Mouse (Mus musculus): ENCODE data around the gene Tm4sf19. TPM values are rescaled to one million over a fixed set of nuclear protein-coding genes. Genes with fewer than 3 reads are reported as not detected.

The Tm4sf19 gene
- under 1 TPM in 1 of 2 experiments, not detected in 1; 0.06 TPM for polyA plus RNA-seq (2012; fragmentation: generic; extraction: Trizol)

DNA sequence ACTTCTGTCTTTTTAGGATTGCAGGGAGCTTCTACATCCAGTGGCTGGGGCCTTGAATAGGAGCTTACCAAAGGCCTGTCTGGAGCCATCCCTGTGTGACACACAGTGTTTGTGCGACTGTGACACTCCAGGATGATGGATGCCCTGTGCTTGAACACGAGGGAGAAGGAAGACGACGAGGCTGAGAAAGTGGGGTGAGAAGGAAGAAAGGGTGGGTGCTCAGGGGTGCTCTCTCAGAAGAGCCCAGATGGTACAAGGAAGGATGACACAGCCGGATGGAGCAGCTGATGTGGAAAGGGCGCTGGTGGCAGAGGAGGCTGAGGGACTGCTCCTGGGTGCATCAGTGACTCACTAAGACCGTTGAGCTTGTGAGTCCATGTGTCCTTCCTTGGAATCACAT, at the start of gene Tm4sf19:
Gene Tm4sf19, plus strand, starts transcription at position 240 of the 400 bp plus-strand sequence.

DNA sequence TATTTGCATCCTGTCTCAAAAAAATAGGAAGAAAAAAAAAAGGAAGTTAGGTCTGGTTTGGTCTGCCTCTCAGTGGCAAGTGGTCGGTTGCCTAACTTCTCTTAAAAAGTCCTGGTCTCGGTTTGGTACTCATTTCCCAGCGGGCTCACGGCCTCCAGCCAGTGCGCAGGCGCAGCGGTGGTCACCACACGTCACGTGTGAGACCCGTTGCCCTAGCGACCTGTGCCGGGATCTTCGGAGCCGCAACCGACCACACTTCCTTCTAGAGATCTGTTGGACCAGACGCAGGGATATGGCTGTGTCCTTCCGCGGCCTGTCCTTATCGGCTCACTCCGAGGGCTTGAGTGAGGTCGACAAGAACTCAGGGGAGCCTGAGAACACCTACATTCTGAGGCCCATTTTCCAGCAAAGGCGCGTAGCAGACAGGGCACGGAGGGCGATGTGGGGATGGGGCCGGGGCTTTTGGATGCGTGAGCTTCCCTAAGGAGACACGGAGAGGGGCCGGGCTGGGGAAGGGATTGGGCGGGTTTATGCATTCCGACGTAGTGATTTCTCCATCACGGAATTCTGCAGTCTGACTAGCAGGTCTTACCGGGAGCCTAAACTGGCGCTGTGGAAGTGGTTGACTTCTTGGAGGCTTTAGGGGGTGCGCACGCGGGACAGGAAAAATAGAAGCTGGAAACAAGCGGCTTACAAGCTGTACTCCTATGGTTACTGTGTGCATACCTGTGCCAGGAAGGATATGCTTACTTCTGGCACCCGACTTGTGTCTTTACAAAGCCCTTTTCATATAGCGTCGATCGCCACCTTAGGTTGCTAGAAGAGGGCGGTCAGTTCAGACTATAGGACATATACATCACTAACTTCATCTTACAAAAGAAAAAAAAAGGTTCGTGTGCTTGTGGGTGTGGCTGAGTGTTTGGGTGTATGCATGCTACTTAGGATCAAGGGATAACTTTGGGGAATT, 19.5 kb downstream of the Tm4sf19 start, which contains the start of gene Tctex1d2:
Gene Tctex1d2, plus strand, starts transcription at position 186 of the 967 bp plus-strand sequence.

DNA sequence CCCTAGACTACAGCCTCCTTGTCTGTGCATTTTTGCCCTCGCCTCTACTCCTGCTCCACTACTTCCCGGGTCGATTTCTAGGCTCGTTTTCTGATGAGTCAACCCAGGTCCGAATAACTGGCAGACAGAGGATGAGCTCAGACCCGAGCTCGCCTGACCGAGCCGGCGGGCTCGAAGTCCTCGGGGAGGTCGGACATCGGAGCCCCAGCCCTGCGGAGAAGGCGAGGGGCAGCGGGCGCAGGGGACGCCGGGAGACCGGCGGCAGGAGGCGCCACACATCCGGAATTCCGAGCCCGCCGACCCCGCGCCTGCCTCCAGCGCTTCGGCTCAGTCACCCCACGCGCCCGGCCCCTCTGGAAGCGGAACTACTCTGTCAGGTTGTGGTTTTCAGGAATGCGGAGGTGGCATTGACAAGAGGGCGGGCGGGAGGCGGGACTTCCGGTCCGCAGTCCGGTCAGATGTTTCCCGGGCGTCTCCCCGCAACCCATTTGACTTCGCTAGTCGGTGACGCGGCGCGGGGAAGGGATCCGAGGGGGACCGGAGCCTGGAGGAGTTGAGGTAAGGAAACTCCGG, 30.3 kb downstream of the Tm4sf19 start, which contains the start of gene Pcyt1a:
Gene Pcyt1a, plus strand, starts transcription at position 448 of the 573 bp plus-strand sequence.

Other genes with a start within 250 kb of the Tm4sf19 start
- gene Nrros, start 234.9 kb upstream of the Tm4sf19 start, polyA plus RNA-seq (2012; fragmentation: generic; extraction: Trizol): not detected
- gene Bex6, start 220.7 kb upstream of the Tm4sf19 start, polyA plus RNA-seq (2012; fragmentation: generic; extraction: Trizol): not detected
- 1 to 10 TPM in 1 of 2 experiments, under 1 TPM in 1; 0.44 to 3.6 TPM for gene Fbxo45, start 153.3 kb upstream of the Tm4sf19 start, polyA plus RNA-seq (2012; fragmentation: generic; extraction: Trizol)
- 10 to 100 TPM in 1 of 2 experiments, 1 to 10 TPM in 1; 4.1 to 11.1 TPM for gene Wdr53, start 153.3 kb upstream of the Tm4sf19 start, polyA plus RNA-seq (2012; fragmentation: generic; extraction: Trizol)
- gene Smco1, start 129.0 kb upstream of the Tm4sf19 start, polyA plus RNA-seq (2012; fragmentation: generic; extraction: Trizol): not detected
- 1 to 10 TPM; 1.7 to 5.0 TPM for gene Rnf168, start 123.0 kb upstream of the Tm4sf19 start, polyA plus RNA-seq (2012; fragmentation: generic; extraction: Trizol)
- 1 to 10 TPM in 1 of 2 experiments, under 1 TPM in 1; 0.32 to 3.5 TPM for gene Ubxn7, start 68.2 kb upstream of the Tm4sf19 start, polyA plus RNA-seq (2012; fragmentation: generic; extraction: Trizol)
- 10 to 100 TPM in 1 of 2 experiments, 1 to 10 TPM in 1; 2.8 to 19.6 TPM for gene Tctex1d2, start 19.2 kb downstream of the Tm4sf19 start, polyA plus RNA-seq (2012; fragmentation: generic; extraction: Trizol)
- gene Pcyt1a, start 30.4 kb downstream of the Tm4sf19 start, polyA plus RNA-seq (2012; fragmentation: generic; extraction: Trizol): 10 to 100 TPM in 1 of 2 experiments, 1 to 10 TPM in 1; 2.3 to 16.0 TPM
- gene Slc51a, start 87.4 kb downstream of the Tm4sf19 start, polyA plus RNA-seq (2012; fragmentation: generic; extraction: Trizol): under 1 TPM; 0.42 to 0.95 TPM
- not detected for gene Zdhhc19, start 95.8 kb downstream of the Tm4sf19 start, polyA plus RNA-seq (2012; fragmentation: generic; extraction: Trizol)
- 1 to 10 TPM; 1.2 to 1.3 TPM for gene Tfrc, start 208.4 kb downstream of the Tm4sf19 start, polyA plus RNA-seq (2012; fragmentation: generic; extraction: Trizol)
- 10 to 100 TPM; 31.4 to 40.3 TPM for gene Tnk2, start 243.4 kb downstream of the Tm4sf19 start, polyA plus RNA-seq (2012; fragmentation: generic; extraction: Trizol)

Measured in C3H10T1/2 (cell line).